Mouse (Mus musculus): Measurements from ENCODE around the gene Cyp2r1. TPM values are rescaled to one million over a fixed set of nuclear protein-coding genes. Genes with fewer than 3 reads are reported as not detected.
"Not testable (repeated sequence)": the region's sequence is repeated elsewhere in the genome, so short reads cannot be mapped to it uniquely, and the experiment has no call there.

Gene Cyp2r1
- total RNA-seq (2017) = 9.2 and 10.1 TPM in 2 replicates

- ATAC-seq (ENCODE audit: extremely low read depth, insufficient number of reproducible peaks, low FRiP score, poor library complexity, severe bottlenecking) = peak; percentile 97
Observed at GRCm38 (mm10) chr7:114562531-114563241, at the start of gene Cyp2r1. Cyp2r1 (minus strand) TSS chr7:114562972.

GRCm38 (mm10) chr7:114594391-114594790 lies 31.6 kb upstream of the Cyp2r1 start:
- ATAC-seq (ENCODE audit: extremely low read depth, insufficient number of reproducible peaks, low FRiP score, poor library complexity, severe bottlenecking) = not testable (repeated sequence)

- no peak for ATAC-seq (ENCODE audit: extremely low read depth, insufficient number of reproducible peaks, low FRiP score, poor library complexity, severe bottlenecking)
Observed at GRCm38 (mm10) chr7:114582441-114582840, 19.7 kb upstream of the Cyp2r1 start.

DNA sequence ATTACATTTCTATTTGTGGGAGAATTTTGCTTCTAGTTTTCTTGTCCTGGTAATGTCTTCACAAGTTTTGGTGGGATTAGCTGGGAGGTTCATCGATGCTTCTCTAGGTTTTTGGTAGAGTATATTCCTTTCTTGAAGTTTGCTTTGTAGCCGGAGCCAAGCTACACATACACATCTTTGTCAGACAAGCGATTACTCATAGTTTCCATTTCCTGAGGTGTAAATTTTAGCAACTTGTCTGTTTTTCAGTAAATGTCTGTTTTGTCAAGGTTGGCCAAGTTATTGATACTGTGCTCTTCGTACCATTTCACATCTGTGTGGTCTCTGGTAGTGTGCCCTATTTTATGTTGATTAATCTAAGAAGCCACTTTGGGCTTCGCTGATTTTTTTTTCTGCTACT lies 18.4 kb upstream of the Cyp2r1 start:
- no peak for ATAC-seq (ENCODE audit: extremely low read depth, insufficient number of reproducible peaks, low FRiP score, poor library complexity, severe bottlenecking)

DNA sequence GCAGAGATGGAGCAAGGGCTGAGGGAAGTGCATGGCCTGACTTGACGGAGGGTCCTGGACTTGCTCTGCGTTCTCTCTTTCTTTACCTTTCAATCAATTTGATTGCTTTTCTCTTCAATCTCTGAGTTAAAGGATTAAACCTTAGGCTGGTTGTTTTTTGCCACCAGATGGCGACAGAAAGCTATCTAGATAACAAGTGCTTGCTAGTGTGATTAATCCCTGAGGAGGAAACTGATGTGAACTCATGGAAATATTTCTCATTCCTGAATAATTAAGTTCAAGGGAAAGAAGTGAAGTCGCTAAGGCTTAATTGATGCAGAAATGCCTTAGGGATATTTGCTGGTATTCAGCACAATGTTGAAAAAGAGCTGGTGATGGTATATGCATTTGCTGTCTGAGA lies 17.7 kb upstream of the Cyp2r1 start:
- ATAC-seq (ENCODE audit: extremely low read depth, insufficient number of reproducible peaks, low FRiP score, poor library complexity, severe bottlenecking) = no peak

- no peak for ATAC-seq (ENCODE audit: extremely low read depth, insufficient number of reproducible peaks, low FRiP score, poor library complexity, severe bottlenecking)
Observed at GRCm38 (mm10) chr7:114577665-114578064, 14.9 kb upstream of the Cyp2r1 start.

DNA sequence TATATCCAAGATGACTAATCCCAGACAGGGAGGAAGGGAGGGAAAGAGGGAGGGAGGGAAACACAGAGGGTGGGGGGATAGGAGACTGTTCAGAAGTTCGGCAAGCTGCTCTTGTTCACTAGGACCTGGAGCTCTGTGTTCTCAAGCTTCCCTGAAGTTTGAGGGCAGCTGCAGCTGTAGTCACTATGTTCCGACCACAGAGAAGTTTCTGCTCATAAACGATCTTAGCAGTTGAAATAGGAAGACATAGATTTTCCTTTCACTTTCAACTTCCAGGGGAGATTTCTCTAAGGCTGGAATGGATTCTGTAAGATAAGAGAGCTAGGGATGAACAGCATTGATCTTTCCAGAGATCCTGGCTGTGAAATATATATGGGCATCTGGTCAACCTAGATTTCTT lies 14.2 kb upstream of the Cyp2r1 start:
- no peak for ATAC-seq (ENCODE audit: extremely low read depth, insufficient number of reproducible peaks, low FRiP score, poor library complexity, severe bottlenecking)

GRCm38 (mm10) chr7:114573866-114574265 lies 11.1 kb upstream of the Cyp2r1 start:
- ATAC-seq (ENCODE audit: extremely low read depth, insufficient number of reproducible peaks, low FRiP score, poor library complexity, severe bottlenecking) = not testable (repeated sequence)

DNA sequence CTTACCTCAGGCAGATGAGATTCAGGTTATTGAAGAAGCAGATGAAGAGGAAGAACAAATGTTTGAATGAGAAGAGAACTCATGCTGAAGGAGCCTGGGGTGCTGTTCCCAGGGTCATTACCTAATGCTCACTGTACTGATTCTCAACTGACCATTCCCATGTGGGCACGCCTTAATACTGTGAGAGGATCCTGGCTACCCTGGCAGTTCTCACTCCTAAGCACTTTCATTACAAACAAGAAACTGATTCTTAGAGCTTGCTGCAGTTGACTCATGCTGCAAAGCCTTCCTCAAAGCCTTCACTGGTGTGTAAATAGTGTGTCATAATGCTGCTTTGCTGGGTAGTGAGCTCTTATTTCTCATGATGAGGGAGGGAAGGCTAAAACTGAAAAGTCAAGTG lies 26.6 kb downstream of the Cyp2r1 start:
- ATAC-seq (ENCODE audit: extremely low read depth, insufficient number of reproducible peaks, low FRiP score, poor library complexity, severe bottlenecking) = no peak

DNA sequence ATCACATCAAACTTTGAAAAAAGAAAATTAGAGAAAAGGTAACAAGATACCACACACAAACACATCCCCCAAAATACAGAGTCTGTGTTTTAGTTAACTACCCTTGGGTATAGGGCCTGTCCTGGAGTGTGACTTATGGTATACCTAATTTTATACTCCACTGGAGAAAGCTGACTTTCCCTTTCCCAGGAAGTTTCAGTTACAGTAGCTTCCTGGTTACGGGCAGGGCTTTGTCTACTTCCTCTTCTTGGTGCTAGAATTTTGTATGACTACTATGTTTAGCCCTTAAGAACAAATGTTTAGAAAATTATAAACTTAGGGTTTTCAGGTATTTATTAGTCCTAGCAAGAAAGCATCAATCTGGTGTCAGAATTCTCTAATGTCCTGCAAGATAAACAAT lies 36.5 kb downstream of the Cyp2r1 start:
- ATAC-seq (ENCODE audit: extremely low read depth, insufficient number of reproducible peaks, low FRiP score, poor library complexity, severe bottlenecking) = peak; percentile 70; the same call in 1 of the 2 replicates

DNA sequence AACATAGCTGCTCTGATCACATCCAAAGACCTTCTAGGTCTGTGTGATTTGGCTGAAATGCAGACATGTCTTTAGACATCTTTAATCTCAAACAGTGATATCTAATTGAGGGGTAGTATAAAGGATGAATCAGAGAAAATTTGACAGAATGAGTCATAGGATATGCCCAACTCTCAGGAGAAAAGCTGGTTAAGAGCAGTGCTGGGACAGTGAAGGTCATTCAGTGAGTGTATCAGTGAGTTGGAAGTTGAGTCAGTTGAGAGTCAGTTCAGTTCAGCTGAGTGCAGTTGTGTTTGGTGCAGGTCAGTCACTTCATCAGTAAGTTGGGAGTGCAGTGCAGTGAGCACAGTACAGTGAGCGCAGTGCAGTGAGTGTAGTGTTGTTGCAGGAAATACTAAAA lies 42.6 kb downstream of the Cyp2r1 start:
- no peak for ATAC-seq (ENCODE audit: extremely low read depth, insufficient number of reproducible peaks, low FRiP score, poor library complexity, severe bottlenecking)

DNA sequence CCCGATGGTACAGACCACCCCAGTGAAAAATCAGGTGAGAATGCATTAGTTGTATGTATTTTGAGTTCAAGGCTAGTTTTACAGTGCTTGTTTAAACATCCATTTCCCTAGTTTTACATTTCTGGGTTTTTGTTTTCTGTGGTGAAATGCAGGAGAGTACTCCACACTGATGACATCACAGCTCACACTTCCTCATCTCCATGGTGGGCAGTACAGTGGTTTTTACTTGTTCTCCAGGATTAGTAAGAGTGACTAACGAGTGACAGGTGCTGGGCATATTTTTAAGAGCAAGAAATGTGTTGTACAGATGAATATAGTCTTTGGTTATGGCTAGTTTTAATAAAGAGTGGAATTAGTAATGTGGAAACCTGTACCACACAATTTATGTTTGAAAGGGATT lies 53.9 kb downstream of the Cyp2r1 start:
- ATAC-seq (ENCODE audit: extremely low read depth, insufficient number of reproducible peaks, low FRiP score, poor library complexity, severe bottlenecking) = no peak

Other genes with a start within 250 kb of the Cyp2r1 start
- 46.0 and 50.6 TPM in 2 replicates for gene Pde3b, start 147.7 kb downstream of the Cyp2r1 start, total RNA-seq (2017)
- not detected in 2 replicates for gene Calca, start 73.4 kb upstream of the Cyp2r1 start, total RNA-seq (2017)
- gene Calcb, start 155.7 kb upstream of the Cyp2r1 start, total RNA-seq (2017) = not detected in 2 replicates
- gene Insc, start 180.7 kb upstream of the Cyp2r1 start, total RNA-seq (2017) = not detected in 2 replicates